Mouse (Mus musculus): Measurements from ENCODE around the gene Ciz1. TPM values are rescaled to one million over a fixed set of nuclear protein-coding genes. Genes with fewer than 3 reads are reported as not detected.
A peak's percentile ranks its signal among the peaks of the same experiment; 100 is the strongest.

Ciz1 gene
- total RNA-seq, 1 experiment from 2014 or later: 78.2 TPM

- no peak for ATAC-seq (replicated peaks in 1 of 2; ENCODE audit: insufficient read depth in 1 of 2, low FRiP score in 2 of 2, low TSS enrichment in 1 of 2, low read depth in 1 of 2, poor library complexity in 2 of 2, severe bottlenecking in 2 of 2)
Observed at GRCm38 (mm10) chr2:32420066-32420608, 68.0 kb downstream of the Ciz1 start.

GRCm38 (mm10) chr2:32420647-32421046 lies 68.5 kb downstream of the Ciz1 start:
- ATAC-seq (replicated peaks in 1 of 2; ENCODE audit: insufficient read depth in 1 of 2, low FRiP score in 2 of 2, low TSS enrichment in 1 of 2, low read depth in 1 of 2, poor library complexity in 2 of 2, severe bottlenecking in 2 of 2): no peak

GRCm38 (mm10) chr2:32421851-32422251 lies 69.7 kb downstream of the Ciz1 start:
- ATAC-seq (replicated peaks in 1 of 2; ENCODE audit: insufficient read depth in 1 of 2, low FRiP score in 2 of 2, low TSS enrichment in 1 of 2, low read depth in 1 of 2, poor library complexity in 2 of 2, severe bottlenecking in 2 of 2): no peak

GRCm38 (mm10) chr2:32423481-32424331 lies 71.6 kb downstream of the Ciz1 start:
- ATAC-seq (replicated peaks in 1 of 2; ENCODE audit: insufficient read depth in 1 of 2, low FRiP score in 2 of 2, low TSS enrichment in 1 of 2, low read depth in 1 of 2, poor library complexity in 2 of 2, severe bottlenecking in 2 of 2): peak; percentile 60 to 75; a peak in 3 of 4 replicates

- no peak for ATAC-seq (replicated peaks in 1 of 2; ENCODE audit: insufficient read depth in 1 of 2, low FRiP score in 2 of 2, low TSS enrichment in 1 of 2, low read depth in 1 of 2, poor library complexity in 2 of 2, severe bottlenecking in 2 of 2)
Observed at GRCm38 (mm10) chr2:32424796-32425195, 72.7 kb downstream of the Ciz1 start.

GRCm38 (mm10) chr2:32425568-32425967 lies 73.4 kb downstream of the Ciz1 start:
- no peak for ATAC-seq (replicated peaks in 1 of 2; ENCODE audit: insufficient read depth in 1 of 2, low FRiP score in 2 of 2, low TSS enrichment in 1 of 2, low read depth in 1 of 2, poor library complexity in 2 of 2, severe bottlenecking in 2 of 2)

GRCm38 (mm10) chr2:32426141-32426540 lies 74.0 kb downstream of the Ciz1 start:
- ATAC-seq (replicated peaks in 1 of 2; ENCODE audit: insufficient read depth in 1 of 2, low FRiP score in 2 of 2, low TSS enrichment in 1 of 2, low read depth in 1 of 2, poor library complexity in 2 of 2, severe bottlenecking in 2 of 2): no peak

GRCm38 (mm10) chr2:32427720-32428119 lies 75.6 kb downstream of the Ciz1 start:
- ATAC-seq (replicated peaks in 1 of 2; ENCODE audit: insufficient read depth in 1 of 2, low FRiP score in 2 of 2, low TSS enrichment in 1 of 2, low read depth in 1 of 2, poor library complexity in 2 of 2, severe bottlenecking in 2 of 2): no peak

- ATAC-seq (replicated peaks in 1 of 2; ENCODE audit: insufficient read depth in 1 of 2, low FRiP score in 2 of 2, low TSS enrichment in 1 of 2, low read depth in 1 of 2, poor library complexity in 2 of 2, severe bottlenecking in 2 of 2): peak; percentile 70 to 71
Observed at GRCm38 (mm10) chr2:32428262-32428722, 76.2 kb downstream of the Ciz1 start.

- no peak for ATAC-seq (replicated peaks in 1 of 2; ENCODE audit: insufficient read depth in 1 of 2, low FRiP score in 2 of 2, low TSS enrichment in 1 of 2, low read depth in 1 of 2, poor library complexity in 2 of 2, severe bottlenecking in 2 of 2)
Observed at GRCm38 (mm10) chr2:32429215-32429891, 77.2 kb downstream of the Ciz1 start.

Other genes with a start within 250 kb of the Ciz1 start
- gene Prrc2b, start 201.2 kb upstream of the Ciz1 start, total RNA-seq (2017): 19.9 and 25.0 TPM in 2 replicates
- 25.3 and 28.3 TPM in 2 replicates for gene Pomt1, start 115.7 kb upstream of the Ciz1 start, total RNA-seq (2017)
- gene Uck1, start 92.2 kb upstream of the Ciz1 start, total RNA-seq (2017): 32.3 and 33.3 TPM in 2 replicates
- gene Golga2, start 64.9 kb upstream of the Ciz1 start, total RNA-seq (2017): 37.5 and 47.3 TPM in 2 replicates
- gene Swi5, start 64.3 kb upstream of the Ciz1 start, total RNA-seq (2017): 230 and 365 TPM in 2 replicates
- not detected in 2 replicates for gene Dnm1, start 1.0 kb downstream of the Ciz1 start, total RNA-seq (2017)
- 2.5 and 6.8 TPM in 2 replicates for gene 1110008P14Rik, start 29.6 kb downstream of the Ciz1 start, total RNA-seq (2017)
- gene Lcn2, start 35.9 kb downstream of the Ciz1 start, total RNA-seq (2017): 91.4 and 276 TPM in 2 replicates
- 3.5 and 8.7 TPM in 2 replicates for gene Ptges2, start 43.6 kb downstream of the Ciz1 start, total RNA-seq (2017)
- 2.4 and 3.8 TPM in 2 replicates for gene Naif1, start 98.1 kb downstream of the Ciz1 start, total RNA-seq (2017)
- gene Slc25a25, start 99.1 kb downstream of the Ciz1 start, total RNA-seq (2017): 10.8 and 22.3 TPM in 2 replicates
- gene Fam102a, start 183.0 kb downstream of the Ciz1 start, total RNA-seq (2017): 10.0 and 11.6 TPM in 2 replicates
- 35.6 and 43.0 TPM in 2 replicates for gene Dpm2, start 218.5 kb downstream of the Ciz1 start, total RNA-seq (2017)
- gene Pip5kl1, start 222.5 kb downstream of the Ciz1 start, total RNA-seq (2017): not detected in 2 replicates
- gene 9430097D07Rik, start 223.4 kb downstream of the Ciz1 start, total RNA-seq (2017): not detected in 2 replicates
- gene St6galnac4, start 234.8 kb downstream of the Ciz1 start, total RNA-seq (2017): 17.5 and 26.0 TPM in 2 replicates
- gene St6galnac6, start 247.4 kb downstream of the Ciz1 start, total RNA-seq (2017): 13.3 TPM in 2 replicates